ENCODE assay signal across 22 mouse cellular contexts in genomic region chr2:146583807-146584388, GRCm38 (mm10).
"Had no signal": no experiment of that assay in that cellular context is flagged by ENCODE, and none has a peak within 500 bp of the region (broad histone marks: within the 10 kb centered on the region; RNA-seq: fewer than 3 reads in every experiment).

No protein-coding gene starts in this region.

- H3K9ac ChIP-seq: limb, embryonic 13.5 days; liver, embryonic 14.5 days; liver, postnatal 0 days; lung, embryonic 15.5 days; midbrain, embryonic 13.5 days had no signal

- H3K4me1 ChIP-seq: limb, embryonic 10.5 days; limb, embryonic 13.5 days; lung, embryonic 15.5 days; midbrain, embryonic 10.5 days; midbrain, embryonic 13.5 days had no signal

- H3K27me3 ChIP-seq: limb, embryonic 13.5 days; lung, embryonic 15.5 days; megakaryocyte, embryonic 14.5 days; midbrain, embryonic 13.5 days had no signal

- ATAC-seq: liver, postnatal 0 days; midbrain, embryonic 13.5 days; midbrain, embryonic 16.5 days had no signal

- H3K27ac ChIP-seq: layer of hippocampus, adult 2 months; limb, embryonic 10.5 days; limb, embryonic 13.5 days; liver, embryonic 14.5 days; lung, embryonic 15.5 days; midbrain, embryonic 10.5 days; midbrain, embryonic 13.5 days; stomach, postnatal 0 days had no signal

- H3K4me3 ChIP-seq: layer of hippocampus, adult 2 months; limb, embryonic 10.5 days; limb, embryonic 13.5 days; lung, embryonic 15.5 days; megakaryocyte, embryonic 14.5 days; midbrain, embryonic 10.5 days; midbrain, embryonic 13.5 days had no signal

- H3K4me2 ChIP-seq: limb, embryonic 13.5 days; liver, embryonic 11.5 days; lung, embryonic 15.5 days; midbrain, embryonic 13.5 days had no signal

- H3K9me3 ChIP-seq: limb, embryonic 10.5 days; limb, embryonic 13.5 days; lung, embryonic 15.5 days; megakaryocyte, embryonic 14.5 days; midbrain, embryonic 10.5 days; midbrain, embryonic 13.5 days had no signal

- DNase-seq: kidney, adult 9 months; kidney, postnatal 14 days; layer of hippocampus, adult 9-11 months; liver, postnatal 0 days; lung, postnatal 10 days; lung, postnatal 36 days; right cerebral cortex, postnatal 14 days; right cerebral cortex, postnatal 4 days; thymus, adult 2 months; thymus, postnatal 14 days; thymus, postnatal 4 days had no signal

- H3K36me3 ChIP-seq: limb, embryonic 10.5 days; limb, embryonic 13.5 days; lung, embryonic 15.5 days; midbrain, embryonic 10.5 days; midbrain, embryonic 13.5 days had no signal
